Mouse (Mus musculus) kidney, embryonic 14.5 days (tissue): ENCODE results near the gene Myo3b. TPM values are rescaled to one million over a fixed set of nuclear protein-coding genes. Genes with fewer than 3 reads are reported as not detected.

Experiments
- ATAC-seq: fragments of 200-750 bp; cut with Nextera tagmentation; 2 replicates; pipeline ENCODE4 v1.8.0; 2017; ENCODE audit warnings: moderate number of reproducible peaks, mild to moderate bottlenecking, moderate TSS enrichment, moderate library complexity; ENCODE audit not compliant: low FRiP score, low TSS enrichment
- H3K27ac ChIP-seq: fragments of 300-500 bp; sonication (generic); 2 replicates; pipeline ENCODE4 v1.5.1; 2014; ENCODE audit warnings: low read depth, mild to moderate bottlenecking, low read length, moderate library complexity, mixed read lengths
- H3K27me3 ChIP-seq: fragments of 300-500 bp; sonication (generic); 2 replicates; pipeline ENCODE4 v1.6.1; 2014; ENCODE audit warnings: mild to moderate bottlenecking, low read length; ENCODE audit not compliant: control insufficient read depth, insufficient read depth
- H3K36me3 ChIP-seq: fragments of 300-500 bp; sonication (generic); 2 replicates; pipeline ENCODE4 v1.6.1; 2014; ENCODE audit warnings: low read length, mixed read lengths; ENCODE audit not compliant: control insufficient read depth, insufficient read depth
- H3K4me1 ChIP-seq: fragments of 300-500 bp; sonication (generic); 2 replicates; pipeline ENCODE4 v1.6.1; 2014; ENCODE audit warnings: low read length, mixed read lengths; ENCODE audit not compliant: control insufficient read depth, insufficient read depth
- H3K4me2 ChIP-seq: fragments of 300-500 bp; sonication (generic); replicated peaks from 2 replicates; pipeline ENCODE4 v1.6.1; 2014; ENCODE audit warnings: low read depth, mild to moderate bottlenecking, low read length
- H3K4me3 ChIP-seq: fragments of 300-500 bp; sonication (generic); 2 replicates; pipeline ENCODE4 v1.5.1; 2014; ENCODE audit warnings: mild to moderate bottlenecking, low read length
- H3K9ac ChIP-seq: fragments of 300-500 bp; sonication (generic); 2 replicates; pipeline ENCODE4 v1.6.1; 2014; ENCODE audit warnings: low read depth, mild to moderate bottlenecking, low read length, moderate library complexity
- H3K9me3 ChIP-seq: fragments of 300-500 bp; sonication (generic); 2 replicates; pipeline ENCODE4 v1.6.1; 2016; ENCODE audit warnings: low read length; ENCODE audit not compliant: control insufficient read depth
- WGBS: fragments of 180-500 bp; shearing (Covaris S2); extraction: QIAGEN DNeasy Blood & Tissue Kit; methylation state at CpG from one replicate; pipeline ENCODE4 v1.1.7; 2014; 5-methylcytosine and 5-hydroxymethylcytosine counted together
- polyA plus RNA-seq: library from polyadenylated mRNA; unstranded; fragments of >200 nt; fragmentation: Nextera tagmentation; extraction: Ambion mirVana; gene quantifications from 2 replicates; pipeline ENCODE4 v1.2.1, GENCODE M21; 2014

Myo3b gene
- polyA plus RNA-seq, 1 experiment from 2014 or later, result 0.77 TPM

- Histone ChIP-seq H3K27me3 (no peaks in the 10 kb centered on the region), H3K9me3 (no peaks in the 10 kb centered on the region), H3K4me1 (peaks cover 7% of the 10 kb centered on the region), H3K4me3 (no peak overlapping the region), H3K36me3 (no peaks in the 10 kb centered on the region), H3K27ac (no peak overlapping the region), H3K4me2 (no peak overlapping the region), H3K9ac (no peak overlapping the region)
- ATAC-seq, result no peak
- 74% methylated on average over 2 of the region's 2 CpGs for WGBS
Observed at GRCm38 (mm10) chr2:70260646-70261195, 221.8 kb downstream of the Myo3b start.

GRCm38 (mm10) chr2:70261703-70262564, 223.0 kb downstream of the Myo3b start:
- peaks cover 7% of the 10 kb centered on the region for H3K4me1 ChIP-seq
- H3K27me3 ChIP-seq, result no peaks in the 10 kb centered on the region
- H3K4me2 ChIP-seq, result no peak overlapping the region
- H3K9ac ChIP-seq, result no peak overlapping the region
- no peaks in the 10 kb centered on the region for H3K36me3 ChIP-seq
- 65% methylated on average over 8 of the region's 8 CpGs for WGBS
- no peaks in the 10 kb centered on the region for H3K9me3 ChIP-seq
- no peak overlapping the region for H3K27ac ChIP-seq
- H3K4me3 ChIP-seq, result no peak overlapping the region
- peak; percentile 35; the same call in 1 of the 2 replicates for ATAC-seq

DNA sequence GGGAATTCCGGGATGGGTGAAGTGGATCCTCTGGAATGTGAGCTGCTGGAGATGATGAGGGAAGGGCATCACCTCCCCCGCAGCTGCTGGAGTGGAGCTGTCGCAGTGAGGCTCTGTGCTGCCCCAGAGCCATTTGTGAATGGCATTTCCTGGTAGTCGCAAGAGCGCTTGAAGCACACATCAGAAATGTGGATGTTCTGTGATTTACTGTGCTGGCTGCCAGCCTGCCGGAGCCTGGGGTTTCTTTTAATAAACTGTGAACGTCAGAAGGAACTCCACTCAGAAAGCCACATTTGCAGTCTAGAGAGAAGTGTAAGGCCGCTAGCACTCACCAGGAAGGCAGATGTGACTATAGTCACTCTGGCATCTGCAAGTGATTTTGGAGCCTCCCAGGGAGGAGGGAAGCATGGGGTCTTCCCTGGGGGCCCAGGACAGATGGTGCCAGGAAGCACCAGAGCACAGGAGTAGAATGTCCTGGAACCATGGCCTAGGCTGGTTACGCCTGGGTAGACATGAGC, 223.7 kb downstream of the Myo3b start:
- H3K9ac ChIP-seq, result no peak overlapping the region
- no peaks in the 10 kb centered on the region for H3K9me3 ChIP-seq
- H3K4me1 ChIP-seq, result peaks cover 7% of the 10 kb centered on the region
- no peaks in the 10 kb centered on the region for H3K36me3 ChIP-seq
- H3K4me2 ChIP-seq, result no peak overlapping the region
- no peak overlapping the region for H3K27ac ChIP-seq
- no peak overlapping the region for H3K4me3 ChIP-seq
- H3K27me3 ChIP-seq, result no peaks in the 10 kb centered on the region
- 16% methylated on average over 9 of the region's 9 CpGs for WGBS
- no peak for ATAC-seq

- Histone ChIP-seq H3K27ac (no peak overlapping the region), H3K4me2 (no peak overlapping the region), H3K9ac (no peak overlapping the region), H3K9me3 (no peaks in the 10 kb centered on the region), H3K36me3 (no peaks in the 10 kb centered on the region), H3K27me3 (no peaks in the 10 kb centered on the region), H3K4me3 (no peak overlapping the region), H3K4me1 (no peaks in the 10 kb centered on the region)
- no peak for ATAC-seq
- WGBS, result 10% methylated on average over 13 of the region's 13 CpGs
Observed at GRCm38 (mm10) chr2:70278425-70279277, 239.7 kb downstream of the Myo3b start.

- no peak overlapping the region for H3K27ac ChIP-seq
- no peaks in the 10 kb centered on the region for H3K36me3 ChIP-seq
- ATAC-seq, result no peak
- WGBS, result 62% methylated on average over 1 of the region's 1 CpGs
- H3K9ac ChIP-seq, result no peak overlapping the region
- H3K4me1 ChIP-seq, result no peaks in the 10 kb centered on the region; the same call in 1 of the 2 replicates
- H3K27me3 ChIP-seq, result no peaks in the 10 kb centered on the region
- H3K4me2 ChIP-seq, result no peak overlapping the region
- H3K9me3 ChIP-seq, result no peaks in the 10 kb centered on the region
- H3K4me3 ChIP-seq, result no peak overlapping the region
Observed at GRCm38 (mm10) chr2:70284109-70284508, 245.2 kb downstream of the Myo3b start.

GRCm38 (mm10) chr2:70291063-70291462, 252.1 kb downstream of the Myo3b start:
- no peaks in the 10 kb centered on the region for H3K27me3 ChIP-seq
- no peaks in the 10 kb centered on the region for H3K36me3 ChIP-seq
- ATAC-seq, result no peak
- no peak overlapping the region for H3K27ac ChIP-seq
- H3K4me3 ChIP-seq, result no peak overlapping the region
- H3K9me3 ChIP-seq, result no peaks in the 10 kb centered on the region
- H3K9ac ChIP-seq, result no peak overlapping the region
- WGBS, result 50% methylated on average over 5 of the region's 5 CpGs
- no peak overlapping the region for H3K4me2 ChIP-seq
- no peaks in the 10 kb centered on the region for H3K4me1 ChIP-seq

GRCm38 (mm10) chr2:70292776-70293175, 253.8 kb downstream of the Myo3b start:
- Histone ChIP-seq H3K9ac (no peak overlapping the region), H3K4me2 (no peak overlapping the region), H3K27ac (no peak overlapping the region), H3K9me3 (no peaks in the 10 kb centered on the region), H3K4me1 (no peaks in the 10 kb centered on the region), H3K4me3 (no peak overlapping the region), H3K36me3 (no peaks in the 10 kb centered on the region), H3K27me3 (no peaks in the 10 kb centered on the region)
- no peak for ATAC-seq
- WGBS, result 74% methylated on average over 3 of the region's 3 CpGs

GRCm38 (mm10) chr2:70302905-70303304, 264.0 kb downstream of the Myo3b start:
- H3K4me1 ChIP-seq, result no peaks in the 10 kb centered on the region
- H3K27ac ChIP-seq, result no peak overlapping the region
- H3K27me3 ChIP-seq, result no peaks in the 10 kb centered on the region
- no peak overlapping the region for H3K9ac ChIP-seq
- no peaks in the 10 kb centered on the region for H3K9me3 ChIP-seq
- H3K4me3 ChIP-seq, result no peak overlapping the region
- no peak overlapping the region for H3K4me2 ChIP-seq
- ATAC-seq, result no peak
- H3K36me3 ChIP-seq, result no peaks in the 10 kb centered on the region
